Mouse (Mus musculus): ENCODE measurements around the gene Klhl10. TPM values are rescaled to one million over a fixed set of nuclear protein-coding genes. Genes with fewer than 3 reads are reported as not detected.

Gene Klhl10
- 0.84 and 0.90 TPM in 2 replicates for polyA plus RNA-seq (2011; ENCODE audit: insufficient read depth, insufficient read length, low read depth, missing spikeins)

GRCm38 (mm10) chr11:100441797-100442196 lies at the start of gene Klhl10, which contains the start of gene Nt5c3b:
Gene Klhl10, plus strand, starts transcription at chr11:100441917.
Gene Nt5c3b, minus strand, starts transcription at chr11:100441808.
- peaks cover 3% of the 10 kb centered on the region for H3K4me1 ChIP-seq (ENCODE audit: control insufficient read depth, insufficient read depth, low read length)
- H3K9ac ChIP-seq (ENCODE audit: low read depth, poor library complexity, severe bottlenecking): peak within 1 kb of the TSS; percentile 72
- TF ChIP-seq EP300 (IDR thresholded peaks at IDR 0.05; ENCODE audit: insufficient read depth, low read depth, low read length) (no peak), CTCF (IDR thresholded peaks at IDR 0.05; ENCODE audit: low read depth, low read length) (no peak), POLR2A (IDR thresholded peaks at IDR 0.05; ENCODE audit: insufficient read depth, low read length) (no peak)
- no peaks in the 10 kb centered on the region for H3K36me3 ChIP-seq (ENCODE audit: control insufficient read depth, insufficient read depth, low read length, poor library complexity, severe bottlenecking)
- no peak within 1 kb of the TSS for H3K27ac ChIP-seq (ENCODE audit: insufficient read depth, low read length)
- no peaks in the 10 kb centered on the region for H3K27me3 ChIP-seq (ENCODE audit: control insufficient read depth, insufficient read depth, low read length, poor library complexity, severe bottlenecking)
- H3K4me3 ChIP-seq (ENCODE audit: low read depth, low read length): peak within 1 kb of the TSS; percentile 73
- no peaks in the 10 kb centered on the region for H3K9me3 ChIP-seq (replicated peaks; ENCODE audit: control insufficient read depth, insufficient read depth, low read length, poor library complexity, severe bottlenecking)

- Histone ChIP-seq H3K4me3 (ENCODE audit: low read depth, low read length) (no peak overlapping the region), H3K36me3 (ENCODE audit: control insufficient read depth, insufficient read depth, low read length, poor library complexity, severe bottlenecking) (no peaks in the 10 kb centered on the region), H3K9me3 (replicated peaks; ENCODE audit: control insufficient read depth, insufficient read depth, low read length, poor library complexity, severe bottlenecking) (no peaks in the 10 kb centered on the region), H3K27me3 (ENCODE audit: control insufficient read depth, insufficient read depth, low read length, poor library complexity, severe bottlenecking) (no peaks in the 10 kb centered on the region), H3K4me1 (ENCODE audit: control insufficient read depth, insufficient read depth, low read length) (peaks cover 18% of the 10 kb centered on the region), H3K27ac (ENCODE audit: insufficient read depth, low read length) (no peak overlapping the region), H3K9ac (ENCODE audit: low read depth, poor library complexity, severe bottlenecking) (0 out of 2 replicates have a peak overlapping the region, but pooled peaks have one; percentile 10)
- TF ChIP-seq CTCF (IDR thresholded peaks at IDR 0.05; ENCODE audit: low read depth, low read length): no peak
- no peak for TF ChIP-seq EP300 (IDR thresholded peaks at IDR 0.05; ENCODE audit: insufficient read depth, low read depth, low read length)
- no peak for TF ChIP-seq POLR2A (IDR thresholded peaks at IDR 0.05; ENCODE audit: insufficient read depth, low read length)
These were observed 48.8 kb upstream of the Klhl10 start for GRCm38 (mm10) chr11:100392958-100393357.

- H3K36me3 ChIP-seq (ENCODE audit: control insufficient read depth, insufficient read depth, low read length, poor library complexity, severe bottlenecking): no peaks in the 10 kb centered on the region
- H3K27ac ChIP-seq (ENCODE audit: insufficient read depth, low read length): no peak overlapping the region
- no peak overlapping the region for H3K4me3 ChIP-seq (ENCODE audit: low read depth, low read length)
- H3K9me3 ChIP-seq (replicated peaks; ENCODE audit: control insufficient read depth, insufficient read depth, low read length, poor library complexity, severe bottlenecking): no peaks in the 10 kb centered on the region
- TF ChIP-seq POLR2A (IDR thresholded peaks at IDR 0.05; ENCODE audit: insufficient read depth, low read length): no peak
- 0 out of 2 replicates have a peak, but pooled peaks have one; percentile 33 for TF ChIP-seq EP300 (IDR thresholded peaks at IDR 0.05; ENCODE audit: insufficient read depth, low read depth, low read length)
- H3K27me3 ChIP-seq (ENCODE audit: control insufficient read depth, insufficient read depth, low read length, poor library complexity, severe bottlenecking): no peaks in the 10 kb centered on the region
- H3K9ac ChIP-seq (ENCODE audit: low read depth, poor library complexity, severe bottlenecking): peak overlapping the region; percentile 17; the same call in 1 of the 2 replicates
- peaks cover 18% of the 10 kb centered on the region for H3K4me1 ChIP-seq (ENCODE audit: control insufficient read depth, insufficient read depth, low read length)
These were observed 48.0 kb upstream of the Klhl10 start for GRCm38 (mm10) chr11:100393733-100394132.

GRCm38 (mm10) chr11:100394353-100395074 lies 47.2 kb upstream of the Klhl10 start:
- Histone ChIP-seq H3K27me3 (ENCODE audit: control insufficient read depth, insufficient read depth, low read length, poor library complexity, severe bottlenecking) (no peaks in the 10 kb centered on the region), H3K9ac (ENCODE audit: low read depth, poor library complexity, severe bottlenecking) (peak overlapping the region; percentile 17; the same call in 1 of the 2 replicates), H3K4me1 (ENCODE audit: control insufficient read depth, insufficient read depth, low read length) (peaks cover 18% of the 10 kb centered on the region), H3K9me3 (replicated peaks; ENCODE audit: control insufficient read depth, insufficient read depth, low read length, poor library complexity, severe bottlenecking) (no peaks in the 10 kb centered on the region), H3K36me3 (ENCODE audit: control insufficient read depth, insufficient read depth, low read length, poor library complexity, severe bottlenecking) (no peaks in the 10 kb centered on the region), H3K4me3 (ENCODE audit: low read depth, low read length) (peak overlapping the region; percentile 33; the same call in 1 of the 2 replicates), H3K27ac (ENCODE audit: insufficient read depth, low read length) (peak overlapping the region; percentile 63)
- no peak for TF ChIP-seq POLR2A (IDR thresholded peaks at IDR 0.05; ENCODE audit: insufficient read depth, low read length)
- TF ChIP-seq CTCF (IDR thresholded peaks at IDR 0.05; ENCODE audit: low read depth, low read length): no peak
- TF ChIP-seq EP300 (IDR thresholded peaks at IDR 0.05; ENCODE audit: insufficient read depth, low read depth, low read length): no peak

GRCm38 (mm10) chr11:100395200-100395599 lies 46.5 kb upstream of the Klhl10 start:
- Histone ChIP-seq H3K27me3 (ENCODE audit: control insufficient read depth, insufficient read depth, low read length, poor library complexity, severe bottlenecking) (no peaks in the 10 kb centered on the region), H3K27ac (ENCODE audit: insufficient read depth, low read length) (peak overlapping the region; percentile 63), H3K4me3 (ENCODE audit: low read depth, low read length) (peak overlapping the region; percentile 33), H3K36me3 (ENCODE audit: control insufficient read depth, insufficient read depth, low read length, poor library complexity, severe bottlenecking) (no peaks in the 10 kb centered on the region), H3K9me3 (replicated peaks; ENCODE audit: control insufficient read depth, insufficient read depth, low read length, poor library complexity, severe bottlenecking) (no peaks in the 10 kb centered on the region), H3K4me1 (ENCODE audit: control insufficient read depth, insufficient read depth, low read length) (peaks cover 16% of the 10 kb centered on the region), H3K9ac (ENCODE audit: low read depth, poor library complexity, severe bottlenecking) (peak overlapping the region; percentile 7)
- peak; percentile 67; the same call in 1 of the 2 replicates for TF ChIP-seq EP300 (IDR thresholded peaks at IDR 0.05; ENCODE audit: insufficient read depth, low read depth, low read length)
- no peak for TF ChIP-seq CTCF (IDR thresholded peaks at IDR 0.05; ENCODE audit: low read depth, low read length)
- no peak for TF ChIP-seq POLR2A (IDR thresholded peaks at IDR 0.05; ENCODE audit: insufficient read depth, low read length)

All from ES-Bruce4 (cell line).